Mouse (Mus musculus): ENCODE measurements at regions not wholly inside any gene's neighbourhood (a gene's known extent, or its start where the extent isn't known, plus 50 kb on each side); places are given as distances from the start of the nearest gene placed in this dataset.

DNA sequence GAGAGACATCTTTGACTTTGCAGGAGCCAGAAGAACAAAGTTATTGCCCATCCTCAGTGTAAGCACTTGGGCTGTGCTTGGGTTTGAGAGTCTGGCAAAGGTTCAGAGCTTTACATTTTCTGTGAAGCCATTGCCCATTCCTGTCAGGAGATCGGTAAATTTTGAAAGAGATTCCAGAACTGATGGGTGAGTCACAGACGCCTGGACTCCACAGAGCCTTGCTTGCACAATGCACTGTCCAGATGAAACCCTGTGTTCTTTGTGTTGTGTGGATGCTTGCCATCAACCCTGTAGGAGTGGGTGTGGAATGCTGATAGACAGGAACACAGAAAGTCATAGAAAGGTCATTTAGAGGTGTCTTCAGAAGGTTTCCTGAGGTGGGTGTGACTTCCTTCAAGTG lies 227.3 kb upstream of the Rora start:
- intact Hi-C loops (cut with DNase I) = no loop called here
- DNase-seq = no peak

DNA sequence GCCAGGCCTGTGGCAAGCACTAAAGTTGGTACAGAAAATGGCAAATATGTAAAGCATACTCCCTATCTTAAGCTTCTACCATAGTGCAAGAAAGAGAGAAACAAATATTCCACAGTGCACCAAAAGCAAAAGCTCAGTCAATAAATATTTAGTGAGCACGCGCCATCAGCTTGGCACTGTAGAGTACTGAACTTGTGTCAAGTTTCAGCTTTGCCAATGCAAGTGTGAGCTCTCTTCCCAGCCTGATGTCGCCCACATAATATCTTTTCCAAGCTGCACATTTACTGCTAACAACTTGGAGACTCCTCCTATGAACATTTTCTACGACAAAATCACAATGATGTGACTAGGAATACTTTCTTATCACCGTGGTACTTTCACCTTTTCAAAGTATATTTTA lies 190.8 kb upstream of the Rora start:
- intact Hi-C loops (cut with DNase I) = no loop called here

DNA sequence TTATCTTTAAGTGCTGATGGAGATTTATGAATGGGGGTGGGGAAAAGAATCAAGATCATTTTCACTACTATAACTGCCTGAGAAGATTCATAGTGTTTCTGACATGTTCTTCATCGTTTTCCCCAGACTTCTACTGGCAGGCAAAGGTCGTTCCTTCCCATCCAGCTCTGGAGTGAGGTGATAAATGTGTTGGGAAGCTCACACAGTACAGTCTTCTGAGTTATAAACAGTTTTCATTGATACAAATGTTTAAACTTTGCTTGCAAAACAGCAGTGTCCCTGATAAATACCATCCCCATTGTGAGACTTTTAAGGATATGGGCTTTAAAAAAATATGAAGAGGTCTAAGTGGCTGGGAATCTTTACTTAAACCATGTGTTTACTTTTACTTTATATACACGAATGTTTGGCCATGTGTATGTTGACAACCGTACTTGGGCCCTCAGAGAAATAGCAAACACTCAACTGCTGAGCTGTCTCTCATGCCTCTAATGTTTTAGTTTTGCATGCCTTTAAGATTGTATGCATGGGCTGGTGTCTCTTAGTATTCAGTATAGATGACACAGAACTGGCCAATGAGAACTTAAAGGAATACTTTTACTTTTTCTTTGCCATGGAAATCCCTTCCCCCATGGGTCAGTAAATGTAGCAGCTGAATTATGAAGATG lies 189.8 kb upstream of the Rora start:
- intact Hi-C loops (cut with DNase I) = no loop called here
- no peak for DNase-seq

More for the DNA sequence above, 190.8 kb upstream of the Rora start:
- no peak for DNase-seq

DNA sequence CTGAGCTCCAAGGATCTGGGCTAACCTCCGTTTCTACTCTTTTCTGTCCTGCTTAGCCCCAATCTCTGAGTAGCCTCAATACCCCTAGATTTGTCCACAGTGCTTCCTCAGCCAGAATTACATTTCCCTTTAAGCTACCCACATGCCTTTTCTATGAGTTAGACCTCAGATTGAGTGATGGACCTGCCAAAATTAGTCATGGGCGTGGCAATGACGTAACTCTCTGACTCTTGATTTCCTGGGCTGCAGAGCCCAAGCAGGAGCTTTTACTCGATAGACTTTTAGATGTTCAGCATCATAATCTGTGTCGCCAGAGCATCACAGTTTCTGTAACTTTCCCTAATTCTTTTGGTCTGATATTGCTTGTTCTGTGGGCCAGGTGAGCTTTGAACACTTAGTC lies 186.9 kb upstream of the Rora start:
- DNase-seq = no peak
- intact Hi-C loops (cut with DNase I) = no loop called here

DNA sequence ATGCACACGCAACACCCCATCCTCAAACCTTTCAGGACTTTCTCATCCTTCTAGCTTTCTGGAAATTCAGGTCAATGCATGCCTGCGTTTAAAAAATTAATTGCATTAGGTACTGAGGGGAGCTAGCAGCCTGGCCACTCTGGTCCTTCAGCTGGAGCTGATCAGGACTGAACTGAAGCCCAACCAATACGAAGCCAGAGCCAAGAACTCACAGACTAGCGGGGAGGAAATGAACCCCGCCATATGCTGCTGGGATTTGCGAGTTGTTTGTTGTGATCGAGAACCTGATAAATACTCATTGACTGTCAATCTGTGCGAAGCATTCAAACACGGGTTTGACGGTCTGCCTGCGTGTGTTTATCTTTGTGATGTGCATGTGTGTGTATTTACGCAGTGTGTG lies 177.2 kb upstream of the Rora start:
- no peak for DNase-seq
- intact Hi-C loops (cut with DNase I) = no loop called here

DNA sequence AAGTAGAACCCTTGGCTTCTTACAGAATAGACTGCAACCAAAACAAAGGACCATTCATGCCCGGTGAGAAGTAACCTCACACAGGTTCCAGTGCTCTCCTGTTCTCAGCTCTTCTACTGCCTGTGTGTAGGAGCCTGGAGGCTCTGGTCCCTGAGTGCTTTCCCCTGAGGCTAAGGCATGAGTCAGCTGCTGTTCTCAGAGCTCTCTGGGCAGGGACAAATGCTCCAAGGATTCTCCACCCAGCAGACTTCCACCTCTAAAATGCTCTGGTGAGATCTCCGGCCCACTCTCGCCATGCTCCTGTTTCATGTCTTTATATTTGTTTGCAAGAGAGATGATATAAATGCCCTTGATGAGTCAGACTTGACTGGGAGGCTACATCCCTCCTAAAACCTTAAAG lies 176.1 kb upstream of the Rora start:
- intact Hi-C loops (cut with DNase I) = no loop called here
- DNase-seq = no peak

DNA sequence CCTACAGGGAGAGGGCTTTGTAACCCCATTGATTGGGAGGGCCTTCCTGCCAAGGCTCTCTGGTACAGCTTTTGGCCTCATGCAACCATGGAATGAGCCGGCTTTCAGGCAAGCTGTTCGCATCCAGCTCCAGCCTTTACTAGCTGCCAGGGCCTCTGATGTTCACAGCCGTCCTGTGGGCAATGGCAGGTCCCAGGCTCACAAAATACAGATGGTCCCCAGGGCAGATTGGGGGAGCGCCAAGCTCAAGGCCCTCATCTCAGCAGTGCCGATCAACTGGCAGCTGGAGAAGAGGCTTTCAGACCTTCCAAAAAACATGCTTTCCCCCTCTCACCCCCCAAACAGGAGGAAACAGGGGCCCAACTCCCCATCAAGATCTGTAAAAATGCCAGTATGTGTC lies 166.9 kb upstream of the Rora start:
- intact Hi-C loops (cut with DNase I) = no loop called here
- no peak for DNase-seq

DNA sequence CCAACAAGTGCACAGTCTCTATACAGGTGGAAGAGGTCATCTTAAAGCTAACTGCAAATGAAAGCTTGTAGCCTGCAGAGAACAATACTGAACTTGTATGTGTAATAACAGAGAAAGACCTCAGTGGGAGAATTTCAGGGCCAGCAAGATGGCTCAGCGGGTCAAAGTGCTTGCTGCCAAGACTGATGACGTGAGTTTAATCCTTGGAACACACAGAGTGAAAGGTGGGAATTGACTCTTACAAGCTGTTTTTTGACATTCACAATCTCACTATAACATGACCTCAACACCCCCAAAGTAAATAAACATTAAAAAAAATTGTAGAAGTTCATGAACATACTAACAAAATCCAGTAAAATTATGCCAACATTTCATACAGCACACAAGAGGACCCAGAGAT lies 162.4 kb upstream of the Rora start:
- no peak for DNase-seq
- intact Hi-C loops (cut with DNase I) = no loop called here

DNA sequence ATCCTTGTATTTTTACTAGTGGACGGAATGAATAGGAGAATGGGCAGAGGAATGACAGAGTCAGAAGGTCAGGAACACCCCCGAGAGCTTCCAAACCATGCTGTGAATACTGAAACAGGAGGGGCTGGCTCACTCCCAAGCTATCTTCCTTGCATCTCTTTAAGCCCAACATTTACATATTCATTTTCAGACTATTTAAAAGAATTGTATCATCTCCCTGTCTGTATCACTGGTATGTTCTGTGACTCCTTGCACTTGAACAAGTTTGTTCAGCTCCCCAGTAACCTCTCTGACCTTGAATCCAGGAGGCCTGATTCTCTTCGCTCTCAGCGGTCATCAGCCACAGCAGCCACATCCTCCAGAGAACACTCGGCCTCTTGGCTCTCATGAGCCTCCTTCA lies 132.4 kb upstream of the Rora start:
- DNase-seq = no peak
- intact Hi-C loops (cut with DNase I) = no loop called here

DNA sequence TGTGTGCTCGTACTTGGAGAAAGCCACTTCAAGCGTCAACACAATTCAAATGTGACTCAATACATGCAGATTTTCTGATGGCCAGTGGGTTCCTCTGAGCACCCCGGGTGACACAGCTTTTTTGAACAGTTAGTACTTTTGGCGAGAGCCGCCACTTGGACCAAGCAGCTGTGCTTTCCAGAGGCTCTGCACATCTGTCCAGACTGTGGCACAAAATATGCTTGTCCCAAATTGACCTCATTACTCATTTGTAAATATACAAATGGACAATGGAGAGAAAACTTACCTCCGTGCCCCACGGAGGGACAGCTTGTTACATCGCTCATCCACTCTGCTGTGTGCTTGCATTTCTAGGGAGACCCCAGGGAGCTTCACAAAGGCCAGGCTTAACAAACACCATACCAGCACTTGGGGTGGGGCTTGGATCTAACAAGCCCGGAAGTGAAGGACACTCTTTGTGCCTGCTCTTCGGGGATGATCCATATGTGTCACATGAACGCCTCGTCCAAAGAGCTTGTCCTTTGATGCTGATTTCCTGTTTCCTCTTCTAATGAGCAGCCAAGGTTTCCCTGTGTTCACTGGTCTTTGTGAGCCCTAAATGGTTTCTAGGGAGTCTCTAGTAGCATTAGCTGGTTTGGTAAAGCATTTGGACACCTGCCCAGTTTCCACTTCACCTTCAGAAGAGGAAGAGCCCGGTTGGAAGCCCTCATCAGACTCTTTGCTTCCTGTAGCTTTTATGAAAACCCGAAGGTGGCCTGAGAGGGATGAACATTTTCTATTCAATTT lies 91.6 kb upstream of the Rora start:
- intact Hi-C loops (cut with DNase I) = no loop called here
- DNase-seq = peak; percentile 27 to 31

DNA sequence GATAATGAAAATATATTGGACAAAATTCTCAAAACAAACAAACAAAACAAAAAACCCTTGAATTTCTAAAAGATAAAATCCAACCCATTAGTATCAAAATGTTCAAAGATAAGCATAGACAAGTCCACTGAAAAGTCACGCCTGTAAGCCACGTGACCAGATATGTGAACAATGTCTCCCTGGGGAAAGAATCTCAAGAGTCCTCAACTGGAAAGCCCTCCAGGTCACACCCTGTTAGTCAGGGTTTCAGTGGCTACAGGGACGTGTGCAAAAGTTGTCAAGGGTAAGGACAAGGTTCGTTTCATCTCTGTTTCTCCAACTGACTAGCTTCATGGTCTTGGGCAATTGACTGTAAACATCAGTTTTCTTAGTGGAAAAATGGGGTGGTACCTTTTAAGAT lies 90.4 kb upstream of the Rora start:
- intact Hi-C loops (cut with DNase I) = no loop called here
- no peak for DNase-seq

DNA sequence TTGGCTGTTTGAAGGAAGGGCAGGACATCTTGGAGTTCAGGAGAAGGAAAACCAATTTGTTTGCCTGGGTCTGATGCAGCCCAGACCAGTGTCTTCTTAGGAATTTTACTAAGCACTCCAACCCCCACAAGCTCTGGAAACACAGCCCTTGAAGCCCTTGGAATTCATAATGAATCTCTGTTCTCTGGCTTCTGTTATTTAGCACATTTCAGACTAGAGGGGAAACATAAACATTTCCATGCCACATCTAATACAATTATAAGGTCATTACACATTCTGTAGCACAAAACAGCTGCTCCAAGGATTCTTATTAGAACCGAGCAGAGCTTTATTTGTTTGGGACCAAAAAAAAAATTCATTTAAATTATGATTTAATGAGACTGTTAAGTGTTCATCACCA lies 67.8 kb upstream of the Rora start:
- no peak for DNase-seq
- intact Hi-C loops (cut with DNase I) = no loop called here

DNA sequence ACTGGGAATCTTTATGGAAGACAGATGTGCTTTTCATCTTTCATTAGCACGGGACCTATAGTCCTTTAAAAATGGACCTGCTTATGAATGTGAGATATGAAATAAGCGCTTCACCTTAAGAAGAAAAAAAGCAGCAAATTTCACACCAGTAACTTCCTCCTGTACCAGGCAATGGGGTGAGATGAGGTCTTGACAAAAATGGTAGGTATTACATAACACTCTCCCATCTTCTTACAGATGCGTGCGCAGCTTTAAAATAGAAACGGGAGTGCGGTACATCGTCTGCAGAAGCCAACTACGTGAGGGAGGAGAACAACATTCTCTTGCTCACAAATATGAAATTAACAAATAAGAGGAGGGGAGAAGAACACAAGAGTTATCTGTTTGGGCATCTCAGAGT lies 62.6 kb upstream of the Rora start:
- intact Hi-C loops (cut with DNase I) = no loop called here
- DNase-seq = no peak

DNA sequence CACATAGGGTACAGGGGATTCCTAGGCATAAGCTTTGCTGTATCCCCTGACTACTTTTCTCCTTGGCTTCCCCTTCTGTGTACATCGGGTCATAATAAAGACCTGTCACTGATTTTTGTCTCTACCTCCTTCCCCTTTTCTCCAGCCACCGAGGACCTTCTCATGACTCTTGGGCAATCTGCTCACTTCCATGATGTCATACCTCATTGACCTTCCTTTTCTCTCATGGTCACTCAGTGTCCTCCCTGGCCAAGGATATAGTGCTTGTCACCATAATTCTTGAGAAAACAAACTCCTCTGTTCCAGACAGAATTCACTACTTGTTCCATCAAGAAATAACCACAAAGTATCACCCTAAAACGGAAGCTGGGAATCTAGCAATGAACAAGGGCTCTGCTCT lies 60.6 kb upstream of the Rora start:
- intact Hi-C loops (cut with DNase I) = no loop called here
- DNase-seq = no peak

DNA sequence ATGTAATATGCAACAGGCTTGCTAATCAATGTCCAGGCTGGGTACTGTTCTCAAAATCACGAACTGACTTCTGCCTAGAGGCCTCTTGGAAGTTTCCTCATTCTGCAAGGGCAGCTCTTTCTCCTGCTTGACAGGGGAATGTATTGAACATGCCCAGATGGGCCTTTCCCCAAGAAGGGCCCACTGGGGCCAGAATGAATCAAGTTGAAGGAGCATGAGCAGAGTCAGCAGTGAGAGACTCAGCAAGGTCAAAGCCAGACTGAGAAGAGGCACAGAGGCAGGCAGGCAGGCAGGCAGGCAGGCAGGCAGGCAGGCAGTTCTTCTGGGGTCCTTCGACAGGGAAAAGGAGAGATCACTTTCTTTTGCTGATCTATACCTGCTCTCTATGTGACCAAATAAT lies 59.0 kb upstream of the Rora start:
- no peak for DNase-seq
- intact Hi-C loops (cut with DNase I) = no loop called here

All from gastrocnemius, postnatal 36 days (tissue).